Mouse (Mus musculus) activated CD4-positive, CD25-positive, alpha-beta regulatory T cell, adult 4 months (primary cell): ENCODE results near the gene Tmf1. TPM values are rescaled to one million over a fixed set of nuclear protein-coding genes. Genes with fewer than 3 reads are reported as not detected.

Source experiments
- ATAC-seq: one replicate; pipeline ENCODE4 v1.8.0; 2017
- polyA plus RNA-seq, 2 experiments: library from polyadenylated mRNA; unstranded; fragments of 100-300 nt; shearing (Covaris generic); gene quantifications; one replicate each; pipeline ENCODE4 v1.2.1; 2017

The Tmf1 gene
- polyA plus RNA-seq: 10 to 100 TPM; 39.4 to 50.8 TPM

DNA sequence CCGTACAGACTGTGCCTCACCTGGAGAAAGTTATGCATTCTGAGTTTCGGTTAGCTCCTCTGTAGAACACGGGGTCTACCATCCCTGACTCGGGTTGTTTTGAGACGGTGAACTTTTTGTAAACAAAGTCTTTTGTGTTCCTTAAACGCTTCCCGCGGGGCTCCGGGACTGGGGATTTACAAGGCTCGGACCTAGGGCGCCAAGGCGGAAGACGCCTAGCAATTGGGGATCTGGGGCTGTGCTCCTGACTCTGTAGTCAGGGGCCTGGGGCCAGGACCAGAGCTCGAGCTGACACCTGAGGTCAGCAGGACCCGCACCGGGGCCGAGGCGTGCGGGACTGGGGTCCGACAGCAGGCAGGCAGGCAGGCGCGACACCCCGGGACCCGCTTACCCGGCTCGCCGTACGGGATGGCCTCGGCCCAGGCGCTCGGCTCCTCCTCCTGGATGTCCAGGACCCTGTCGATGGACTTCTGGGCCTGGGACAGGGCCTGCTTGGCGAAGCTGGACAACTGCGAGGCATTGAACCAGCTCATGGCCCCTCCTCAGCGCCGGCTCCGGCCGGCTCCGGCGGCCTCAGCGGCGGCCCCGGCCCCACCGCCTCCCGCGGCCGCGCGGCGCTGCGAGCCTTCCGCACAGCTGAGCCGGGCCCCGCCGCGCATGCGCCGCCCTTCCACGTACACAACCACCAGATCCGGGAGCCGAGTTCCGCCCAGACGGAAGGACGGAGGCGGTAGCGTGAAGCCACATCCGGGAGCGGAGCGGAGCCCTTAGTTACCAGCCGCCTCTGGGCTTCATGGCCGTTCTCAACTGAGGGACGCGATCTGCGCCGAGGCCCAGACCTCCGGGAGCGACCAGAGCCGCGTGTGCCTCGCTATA lies at the start of gene Tmf1:
TSS of gene Tmf1 (minus strand) at position 632 of the 876 bp plus-strand sequence.
- peak; percentile 95 for ATAC-seq

DNA sequence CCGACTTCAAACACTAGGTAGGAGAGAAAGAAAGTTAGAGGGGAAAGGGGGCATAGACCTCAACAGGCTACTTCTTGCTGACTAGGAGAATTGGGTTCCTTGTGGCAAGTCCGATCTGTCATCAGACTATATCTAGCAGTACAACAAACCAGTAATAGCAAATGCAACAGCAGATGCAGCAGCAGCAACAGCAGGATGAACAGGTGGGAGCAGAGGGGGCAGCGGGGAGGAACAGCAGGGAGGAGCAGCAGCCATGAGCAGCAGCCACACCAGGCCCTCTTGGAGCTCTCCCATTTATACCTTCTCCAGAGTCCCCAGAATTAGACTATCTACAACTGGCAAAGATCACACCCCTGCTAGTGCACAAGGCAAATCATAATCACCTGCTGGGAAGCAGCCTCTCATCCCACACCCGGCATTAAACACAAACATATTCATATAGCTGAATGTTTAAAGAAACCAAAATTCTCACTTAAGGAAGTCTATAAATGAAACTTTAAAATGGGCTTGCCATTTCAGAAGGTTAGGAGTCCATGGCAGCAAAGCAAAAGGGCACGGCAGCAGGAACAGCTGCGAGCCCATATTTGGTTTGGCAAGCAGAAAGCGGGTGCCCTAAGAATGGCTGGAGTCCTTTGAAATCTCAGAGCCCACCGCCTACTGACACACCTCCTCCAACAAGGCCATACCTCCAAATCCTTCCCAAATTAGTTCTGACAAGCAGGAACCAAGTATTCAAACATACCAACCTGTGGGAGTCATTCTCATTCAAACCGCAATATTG lies 48.3 kb upstream of the Tmf1 start:
- ATAC-seq: no peak

DNA sequence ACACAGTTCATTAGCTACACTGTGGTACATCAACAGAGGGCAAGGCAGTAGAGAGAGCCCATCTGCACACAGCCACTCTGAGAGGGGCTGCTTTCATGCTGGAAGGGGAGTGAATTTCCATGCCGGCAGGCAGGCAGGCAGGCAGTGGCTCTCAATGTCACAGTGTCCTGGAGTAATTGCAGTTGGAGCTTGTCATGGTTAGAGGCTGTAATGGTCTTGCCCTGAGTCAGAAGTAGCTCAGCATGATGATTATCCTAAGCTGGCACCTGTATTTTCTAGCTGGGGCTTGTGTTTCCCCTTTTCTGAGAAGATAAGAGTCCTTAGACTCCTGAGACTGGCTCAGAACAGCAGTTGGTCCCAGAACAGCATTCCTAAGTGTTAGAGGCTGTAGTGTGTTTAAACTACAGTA lies 47.2 kb upstream of the Tmf1 start:
- ATAC-seq: no peak

DNA sequence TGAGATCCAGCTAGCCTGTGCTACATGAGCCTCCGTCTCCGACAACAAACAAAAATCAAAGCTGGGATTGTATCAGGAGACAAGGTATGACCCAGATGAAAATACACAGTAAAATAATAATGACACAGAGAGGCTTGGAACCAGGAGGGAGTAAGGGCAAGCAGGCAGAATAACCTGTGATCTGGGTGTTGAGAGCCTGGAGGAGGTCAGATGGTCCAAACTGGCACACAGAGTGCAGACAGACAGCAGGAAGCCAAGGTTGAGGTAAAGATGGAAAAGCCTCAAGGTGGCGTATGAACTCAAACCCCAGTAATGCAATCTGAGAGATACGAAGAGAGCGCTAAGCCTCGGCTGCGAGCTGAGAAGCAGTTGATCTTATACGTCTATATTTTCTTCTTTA lies 45.6 kb upstream of the Tmf1 start:
- no peak for ATAC-seq

DNA sequence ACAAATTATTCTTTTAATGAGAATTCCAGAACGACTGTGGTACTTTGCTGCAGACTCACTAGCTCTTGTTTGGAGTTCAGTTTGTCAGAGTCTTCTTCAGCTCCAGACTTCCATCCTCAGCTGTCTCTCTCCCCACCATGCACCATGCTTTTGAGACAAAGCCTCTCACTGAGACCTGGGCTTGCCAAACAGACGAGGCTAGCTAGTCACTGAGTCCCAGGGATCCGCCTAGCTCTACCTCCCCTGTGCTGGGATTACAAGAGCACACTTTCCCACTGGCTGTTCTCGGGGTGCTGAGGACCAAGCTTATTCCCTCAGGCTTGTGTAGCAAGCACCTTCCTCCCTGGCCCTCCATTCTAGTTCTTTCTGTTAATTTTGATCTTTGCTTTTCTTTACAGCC lies 44.6 kb upstream of the Tmf1 start:
- ATAC-seq: no peak

DNA sequence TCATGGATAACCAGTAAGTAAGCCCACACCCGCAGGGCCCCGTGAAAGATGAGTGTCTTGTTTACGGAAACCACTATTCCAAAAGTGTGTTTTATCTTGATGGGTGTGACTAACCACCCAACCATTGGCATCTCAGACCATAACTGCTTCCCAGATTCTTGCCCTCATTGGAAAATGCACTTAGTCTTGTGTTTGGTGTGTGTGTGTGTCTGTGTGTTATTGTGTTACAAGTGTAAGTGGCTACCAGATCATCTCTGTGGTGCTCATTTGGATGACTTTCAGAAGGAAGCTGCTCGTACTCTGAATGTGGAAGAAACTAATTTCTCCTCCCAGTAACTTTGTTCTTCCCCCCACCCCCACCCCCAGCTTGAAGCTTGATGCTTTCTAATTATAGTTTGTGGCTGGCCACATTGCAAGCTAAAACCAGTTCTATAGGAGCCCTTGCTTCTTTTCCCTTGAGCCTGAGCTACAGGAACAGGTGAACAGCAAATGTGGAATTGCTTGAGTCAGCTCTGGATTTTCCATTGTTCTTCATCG lies 44.1 kb upstream of the Tmf1 start:
- peak; percentile 9 for ATAC-seq

DNA sequence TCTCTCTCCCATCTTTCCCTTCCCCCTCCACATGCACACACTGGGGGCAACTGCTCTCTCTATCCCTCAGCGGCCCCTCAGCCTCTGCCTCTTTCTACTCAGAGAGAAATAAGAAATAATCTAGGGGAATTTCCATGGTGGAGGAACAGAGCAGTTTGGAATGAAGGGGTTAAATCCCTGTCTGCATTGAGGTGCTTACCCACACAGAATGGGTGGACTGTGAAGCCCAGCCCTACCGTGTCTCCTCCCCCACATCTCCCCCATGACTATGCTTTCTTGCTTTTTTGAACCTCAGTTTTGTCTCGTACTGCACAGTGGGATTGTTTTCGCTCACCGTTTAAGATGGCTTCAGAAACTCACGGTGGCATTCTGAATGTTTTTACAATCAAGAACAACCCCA lies 43.4 kb upstream of the Tmf1 start:
- peak; percentile 25 for ATAC-seq

DNA sequence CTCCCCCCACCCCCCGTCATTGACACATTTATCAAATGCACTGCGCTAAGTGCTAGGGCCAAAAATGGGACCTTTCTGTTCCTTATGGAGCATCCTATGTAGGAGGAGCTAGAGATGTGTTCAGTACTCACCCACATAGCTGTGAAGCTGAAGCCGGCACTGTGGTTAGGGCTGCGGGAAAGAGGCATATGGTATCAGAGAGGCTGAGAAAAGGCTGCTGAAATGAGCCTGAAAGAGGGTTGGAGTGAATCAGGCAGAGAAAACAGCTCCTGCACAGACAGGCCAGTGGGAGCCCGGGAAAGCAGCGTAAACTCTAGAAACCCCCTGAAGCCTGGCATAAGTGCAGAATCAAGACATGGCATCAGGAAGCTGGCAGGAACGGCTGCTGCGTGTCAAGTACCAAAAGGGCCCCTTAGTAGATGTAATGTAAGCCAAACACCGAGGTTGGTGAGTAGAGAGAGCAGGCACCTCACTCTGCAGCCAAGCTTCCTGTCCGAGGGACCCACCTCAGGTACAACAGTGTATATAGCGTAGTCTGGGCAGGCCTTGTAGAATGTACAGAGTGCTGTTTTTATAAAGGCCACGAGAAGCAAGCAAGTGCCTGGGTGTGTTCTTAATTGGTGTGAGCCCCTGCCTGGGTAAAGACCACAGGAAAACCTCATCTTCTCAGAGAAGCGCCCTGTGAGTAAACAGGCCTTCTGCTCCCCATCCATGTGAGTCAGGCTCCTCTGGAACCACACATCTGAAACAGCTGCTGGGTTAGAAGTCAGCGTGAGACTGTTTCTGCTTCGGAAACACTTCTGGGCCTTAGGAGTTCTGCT lies 42.5 kb upstream of the Tmf1 start:
- ATAC-seq: peak; percentile 39

DNA sequence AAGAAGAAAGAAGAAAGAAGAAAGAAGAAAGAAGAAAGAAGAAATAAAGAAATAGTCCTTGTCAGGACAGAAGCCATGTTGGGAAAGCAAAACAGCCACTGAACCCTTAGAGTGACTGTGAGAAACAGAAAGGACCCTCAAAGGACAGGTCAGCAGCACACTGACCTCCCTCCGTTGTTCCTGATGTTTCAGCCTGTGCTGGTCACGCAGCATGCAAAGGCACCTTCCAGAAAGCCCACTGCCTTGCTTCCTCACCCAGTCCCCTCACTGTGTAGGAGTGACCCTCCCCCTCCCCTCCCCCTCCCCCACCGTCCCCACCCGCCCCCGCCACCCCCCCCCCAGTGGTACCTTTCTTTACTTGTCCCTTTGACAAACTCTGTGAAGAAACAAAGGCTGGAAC lies 41.8 kb upstream of the Tmf1 start:
- ATAC-seq: no peak

DNA sequence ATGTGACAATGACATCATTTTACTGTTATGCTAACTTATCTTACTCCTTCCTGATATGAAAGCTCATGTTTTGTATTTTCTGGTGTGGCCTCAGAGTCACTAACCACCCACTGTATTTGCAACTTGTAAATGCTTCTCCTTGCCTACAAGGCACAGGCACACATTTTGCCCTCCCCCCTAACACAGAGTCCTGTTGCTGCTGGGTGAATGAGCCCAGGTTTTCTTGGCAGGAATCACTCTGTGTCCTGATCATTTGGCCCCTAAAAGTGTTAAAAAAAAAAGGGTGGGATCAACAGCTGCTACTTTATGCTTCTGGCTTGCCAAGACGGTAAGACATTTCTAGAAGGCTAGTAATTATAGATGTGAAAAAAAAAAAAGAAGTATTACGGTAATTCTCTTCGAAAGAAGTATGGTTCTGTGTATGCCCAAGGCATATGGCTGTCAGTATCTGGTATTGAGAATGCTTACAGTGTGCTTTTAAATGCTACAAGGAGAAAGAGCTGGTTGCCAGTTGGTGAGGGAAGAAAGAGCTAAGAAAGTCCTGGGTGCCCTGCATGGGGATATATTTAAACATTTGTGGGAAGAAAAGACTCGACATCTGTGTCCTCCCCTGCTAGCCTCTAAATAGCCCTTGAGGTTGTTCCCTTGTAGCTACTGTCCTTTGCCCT lies 37.4 kb upstream of the Tmf1 start:
- no peak for ATAC-seq

DNA sequence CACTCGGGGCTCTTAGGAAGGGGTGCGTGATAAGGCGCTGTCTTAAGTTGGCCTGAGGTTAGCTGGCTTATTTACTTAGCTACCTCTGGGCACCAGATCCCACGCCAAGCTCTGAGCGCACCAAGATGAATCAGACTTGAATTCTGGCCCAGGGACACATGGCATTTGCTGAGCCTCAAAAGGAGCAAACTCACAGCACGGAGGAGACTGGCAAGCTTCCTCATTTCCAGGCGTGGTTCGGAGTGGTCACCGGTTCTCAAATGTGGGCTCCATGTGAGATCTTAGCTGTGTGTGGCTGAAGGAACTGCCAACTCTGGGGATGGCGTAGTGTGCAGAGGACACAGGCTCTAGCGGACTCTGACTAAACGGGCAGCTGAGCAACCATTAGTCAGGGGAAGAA lies 33.1 kb upstream of the Tmf1 start:
- ATAC-seq: no peak

DNA sequence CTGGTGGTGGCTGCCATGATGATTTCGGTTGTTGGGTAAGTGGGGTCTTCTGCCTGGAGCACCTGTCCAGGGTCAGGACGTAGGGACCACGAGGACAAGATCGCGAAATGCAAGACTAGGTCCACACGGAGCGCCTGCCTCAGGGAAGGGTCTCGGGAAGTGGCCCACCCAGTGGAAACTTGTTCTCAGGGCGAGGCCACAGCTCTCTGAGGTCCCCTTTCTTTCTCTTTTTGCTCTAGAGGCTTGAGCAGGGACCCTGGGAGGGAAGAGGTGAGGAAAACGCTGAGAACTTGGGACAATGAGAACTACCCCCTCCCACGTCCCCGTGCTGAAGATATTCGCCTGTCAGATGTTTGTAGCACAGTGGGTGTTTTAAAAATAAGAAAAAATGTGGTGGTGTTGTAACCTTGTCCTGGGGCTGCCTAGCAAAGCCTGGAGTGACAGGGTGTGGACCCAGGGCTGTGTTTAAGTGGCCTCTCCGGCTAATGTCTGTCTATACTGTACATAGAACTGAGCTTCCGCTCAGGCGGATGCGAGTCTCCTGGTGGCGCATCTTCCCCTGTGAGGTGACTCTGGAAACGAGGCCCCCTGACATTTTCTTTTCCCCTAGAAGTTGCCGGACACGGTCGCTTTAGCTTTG lies 32.2 kb upstream of the Tmf1 start:
- peak; percentile 48 for ATAC-seq

DNA sequence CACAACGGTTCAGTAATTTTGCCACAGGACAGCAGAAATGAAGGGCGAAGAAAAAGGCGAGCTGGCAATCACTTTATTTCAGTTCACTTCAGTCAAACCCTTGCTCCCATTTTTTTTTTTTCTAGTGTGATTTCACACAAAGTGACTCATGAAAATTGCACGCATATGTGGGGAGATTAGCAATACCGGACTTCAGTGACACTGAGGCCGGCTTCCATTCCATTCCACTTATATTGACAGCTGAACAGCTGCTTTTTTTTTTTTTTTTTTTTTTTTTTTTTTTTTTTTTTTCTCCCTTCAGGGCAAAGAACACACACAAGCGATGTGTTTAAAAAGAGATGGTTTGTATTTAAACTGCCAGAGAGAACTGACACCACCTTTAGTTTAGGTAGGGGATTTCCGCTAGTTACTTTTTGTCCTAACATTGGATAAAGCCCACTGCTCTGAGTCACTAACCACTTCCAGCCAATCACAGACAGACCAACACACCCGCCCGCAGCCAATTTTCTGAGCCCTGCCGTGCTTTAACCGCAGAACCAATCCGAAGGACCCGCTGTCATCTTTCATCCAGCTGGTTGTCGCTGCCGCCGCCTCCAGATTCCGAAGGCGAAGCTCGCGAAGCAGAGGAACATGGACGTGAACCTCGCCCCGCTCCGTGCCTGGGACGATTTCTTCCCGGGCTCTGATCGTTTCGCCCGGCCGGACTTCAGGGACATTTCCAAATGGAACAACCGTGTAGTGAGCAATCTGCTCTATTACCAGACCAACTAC lies 31.5 kb upstream of the Tmf1 start, which contains the start of gene Arl6ip5:
TSS of gene Arl6ip5 (plus strand) at position 499 of the 771 bp plus-strand sequence.
- ATAC-seq: peak; percentile 80

DNA sequence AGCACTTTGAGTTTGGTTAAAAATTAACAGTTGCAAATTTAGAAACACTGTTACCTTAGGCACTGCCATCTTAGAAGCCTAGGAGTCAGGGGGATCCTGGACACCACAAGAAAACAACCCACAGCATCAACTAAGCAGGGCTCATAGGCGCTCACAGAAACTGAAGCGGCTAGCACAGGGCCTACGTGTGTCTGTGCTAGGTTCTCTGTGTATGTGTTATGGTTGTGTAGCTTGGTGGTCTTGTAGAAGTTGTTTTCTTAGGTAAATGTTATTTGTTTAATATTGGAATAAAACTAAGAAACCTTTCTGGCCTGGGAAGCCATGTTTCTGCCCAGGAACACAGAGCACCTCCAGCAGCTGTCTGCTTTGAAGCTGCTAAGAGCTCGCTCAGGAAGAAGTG lies 30.8 kb upstream of the Tmf1 start:
- ATAC-seq: no peak

DNA sequence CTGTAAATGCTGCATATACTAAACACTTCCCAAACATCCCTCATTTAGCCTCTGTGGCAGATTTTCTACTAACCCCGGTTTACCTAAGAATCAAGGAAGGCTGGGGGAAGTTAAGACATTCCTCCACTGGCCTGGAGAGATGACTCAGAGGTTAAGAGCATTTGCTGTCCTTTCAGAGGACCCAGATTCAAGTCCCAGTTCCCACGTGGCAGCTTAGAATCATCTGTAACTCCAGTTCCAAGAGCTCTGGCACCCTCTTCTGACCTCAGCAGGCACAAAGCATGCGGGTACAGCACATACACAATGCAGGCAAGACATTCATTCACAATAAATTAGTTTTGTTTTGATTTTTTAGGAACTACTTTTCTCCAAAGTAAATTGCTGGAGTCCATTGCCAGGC lies 30.3 kb upstream of the Tmf1 start:
- no peak for ATAC-seq

DNA sequence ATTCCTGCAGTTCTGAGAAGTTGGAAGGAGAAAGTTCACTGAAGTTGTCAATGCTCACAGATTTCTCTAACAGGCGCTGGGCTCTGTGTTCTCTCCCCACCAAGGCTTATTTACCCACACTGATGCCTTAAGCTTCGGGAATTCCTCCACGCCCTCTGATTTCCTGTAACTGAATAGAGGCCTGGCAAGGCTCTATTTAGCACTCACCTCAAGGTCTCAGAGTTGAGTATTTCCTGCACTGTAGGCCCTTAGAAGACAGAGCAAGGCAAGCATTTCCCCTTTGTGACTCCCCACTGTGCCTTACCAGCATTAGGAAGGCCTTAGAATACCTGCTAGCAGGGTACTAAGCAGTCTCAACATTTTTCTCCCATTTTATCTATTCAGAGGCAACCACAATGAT lies 29.5 kb upstream of the Tmf1 start:
- ATAC-seq: no peak

DNA sequence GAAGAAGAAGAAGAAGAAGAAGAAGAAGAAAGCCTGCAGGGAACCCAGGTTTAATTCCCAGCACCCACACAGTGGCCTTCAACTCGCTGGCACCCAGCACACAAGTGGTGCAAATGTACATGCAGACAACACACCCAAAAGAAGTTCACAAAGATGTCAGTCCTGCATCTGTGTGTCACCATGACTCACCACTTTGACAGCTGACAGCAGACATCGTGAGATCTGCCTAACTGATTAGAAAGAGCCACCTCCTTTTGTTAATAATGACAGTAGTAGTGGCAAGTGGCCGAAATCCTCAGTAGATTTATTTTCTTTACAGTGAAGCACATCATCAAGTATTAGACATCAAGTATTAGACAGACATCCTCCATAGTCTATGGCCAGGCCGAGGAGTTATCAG lies 28.2 kb upstream of the Tmf1 start:
- ATAC-seq: no peak

DNA sequence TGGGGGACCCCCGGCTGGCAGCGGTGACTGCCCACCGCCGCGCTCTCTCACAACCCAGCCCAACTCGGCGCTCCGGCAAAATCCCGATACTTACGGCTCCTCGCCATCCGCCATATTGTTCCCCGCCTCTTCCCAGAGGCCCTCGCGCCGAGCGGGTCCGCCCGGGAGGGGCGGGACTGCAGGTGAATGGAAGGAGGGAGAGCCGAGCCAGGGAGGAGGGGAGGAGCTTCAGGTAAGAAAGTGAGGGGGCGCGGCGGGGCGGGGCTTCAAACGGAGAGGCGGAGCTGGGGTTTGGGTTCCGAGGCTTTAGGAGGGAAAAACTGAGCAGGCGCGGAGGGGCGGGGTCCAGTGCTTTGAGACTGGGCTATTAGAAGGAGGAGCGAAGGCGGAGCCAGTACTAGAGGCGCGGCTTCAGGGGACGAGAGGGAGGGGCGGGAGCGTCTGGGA lies 26.5 kb upstream of the Tmf1 start, which contains the start of gene Uba3:
TSS of gene Uba3 (minus strand) at position 209 of the 447 bp plus-strand sequence.
- peak; percentile 83 for ATAC-seq

DNA sequence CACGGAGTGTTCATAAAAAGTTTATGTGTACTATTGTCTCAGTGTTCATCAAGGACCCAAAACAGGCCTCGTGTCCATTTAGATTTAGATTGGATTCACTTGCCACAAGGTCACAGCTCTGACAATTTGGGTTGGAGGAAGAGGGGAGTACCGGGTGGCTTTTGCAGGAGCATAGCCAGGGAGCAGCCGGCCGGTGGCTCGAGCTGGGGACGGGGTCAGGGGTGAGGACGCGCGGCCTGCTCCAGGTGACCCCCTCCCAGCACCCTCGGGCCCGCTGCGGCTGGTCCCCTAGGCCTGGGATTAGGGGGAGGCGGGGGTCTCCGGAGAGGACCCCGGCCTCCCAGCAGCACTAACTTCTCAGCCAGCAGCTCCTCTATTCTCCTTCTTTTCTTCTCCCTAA lies 26.0 kb upstream of the Tmf1 start:
- ATAC-seq: no peak

DNA sequence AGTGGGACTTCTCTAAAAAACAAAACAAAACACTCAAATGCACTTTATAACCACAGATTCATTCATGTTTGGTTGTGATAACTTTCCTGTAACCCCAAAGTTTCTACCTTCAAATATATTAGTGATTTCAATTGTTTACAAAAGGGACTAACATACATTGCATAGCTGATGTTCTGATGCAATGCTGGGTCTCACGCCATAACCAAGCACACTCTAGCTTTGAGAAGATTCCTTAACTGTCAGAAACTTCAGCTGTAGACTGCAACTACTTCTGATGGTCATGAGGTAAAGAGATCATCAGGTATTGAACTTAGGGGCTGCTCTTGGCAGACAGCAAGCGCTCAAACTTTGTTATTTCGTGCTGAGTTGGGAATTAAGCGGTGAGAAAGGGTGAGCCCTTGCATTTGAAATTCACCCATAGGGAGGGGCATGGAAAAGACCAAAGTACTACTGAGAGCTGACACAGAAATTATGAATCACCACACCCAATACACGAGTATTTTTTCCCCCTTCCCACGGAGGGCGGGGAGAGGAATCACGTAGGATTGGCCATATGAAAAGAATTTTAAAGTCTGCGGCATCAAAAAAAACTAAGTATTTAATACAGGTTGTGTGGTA lies 25.4 kb upstream of the Tmf1 start:
- no peak for ATAC-seq
